Mouse (Mus musculus) liver, embryonic 14.5 days (tissue): ENCODE measurements around the gene Ppp1r21. TPM values are rescaled to one million over a fixed set of nuclear protein-coding genes. Genes with fewer than 3 reads are reported as not detected.

Experiments
- ATAC-seq: fragments of 200-750 bp; cut with Nextera tagmentation; 2 replicates; pipeline ENCODE4 v1.8.0; 2017; ENCODE audit warnings: moderate number of reproducible peaks, mild to moderate bottlenecking, moderate library complexity; ENCODE audit not compliant: insufficient read depth
- DNase-seq, 3 experiments: peaks; one replicate each; pipeline ENCODE4 v3.0.0-alpha.2; 2012 to 2013; ENCODE audit warnings: low read depth in 3 of 3, low spot score in 3 of 3
- H3K27ac ChIP-seq: fragments of 300-500 bp; sonication (generic); 2 replicates; pipeline ENCODE4 v1.5.1; 2014; ENCODE audit warnings: moderate library complexity, mild to moderate bottlenecking, control low read depth, inconsistent platforms
- H3K27me3 ChIP-seq: fragments of 300-500 bp; sonication (generic); 2 replicates; pipeline ENCODE4 v1.6.1; 2014; ENCODE audit warnings: mild to moderate bottlenecking, low read length, moderate library complexity; ENCODE audit not compliant: control insufficient read depth, insufficient read depth
- H3K36me3 ChIP-seq: fragments of 300-500 bp; sonication (generic); replicated peaks from 2 replicates; pipeline ENCODE4 v1.6.1; 2014; ENCODE audit warnings: low read depth; ENCODE audit not compliant: control insufficient read depth, insufficient read depth
- H3K4me1 ChIP-seq, 2 experiments: fragments of 200-500 bp in 1 of 2; fragments of 300-500 bp in 1 of 2; sonication (generic) in 1 of 2; replicated peaks; 2 replicates each; pipeline ENCODE4 v1.6.1; 2012 to 2014; ENCODE audit warnings: antibody characterized with exemption in 1 of 2, inconsistent platforms in 1 of 2, low read length in 1 of 2; ENCODE audit not compliant: control insufficient read depth in 2 of 2, insufficient read depth in 2 of 2
- H3K4me2 ChIP-seq: fragments of 300-500 bp; sonication (generic); 2 replicates; pipeline ENCODE4 v1.6.1; 2014; ENCODE audit warnings: low read depth, mild to moderate bottlenecking, control low read depth, moderate library complexity
- H3K4me3 ChIP-seq, 2 experiments: fragments of 200-500 bp in 1 of 2; fragments of 300-500 bp in 1 of 2; sonication (generic) in 1 of 2; 2 replicates each; pipeline ENCODE4 v1.5.1; 2012 to 2014; ENCODE audit warnings: low read depth in 2 of 2, low read length in 2 of 2, mild to moderate bottlenecking in 2 of 2, control low read depth in 1 of 2, inconsistent platforms in 1 of 2, moderate library complexity in 1 of 2; ENCODE audit not compliant: insufficient read depth in 1 of 2
- H3K9ac ChIP-seq: fragments of 300-500 bp; sonication (generic); replicated peaks from 2 replicates; pipeline ENCODE4 v1.6.1; 2014; ENCODE audit warnings: mild to moderate bottlenecking, control low read depth, moderate library complexity
- H3K9me3 ChIP-seq: fragments of 300-500 bp; sonication (generic); 2 replicates; pipeline ENCODE4 v1.6.1; 2016; ENCODE audit warnings: low read length, mixed read lengths; ENCODE audit not compliant: control insufficient read depth
- CTCF ChIP-seq: IDR thresholded peaks from 2 replicates; pipeline ENCODE4 v1.5.1; 2016; ENCODE audit warnings: antibody characterized with exemption, low read depth, control low read depth
- EP300 ChIP-seq: IDR thresholded peaks from 2 replicates; pipeline ENCODE4 v1.6.1; 2016; ENCODE audit warnings: antibody characterized with exemption, low read depth
- WGBS: fragments of 180-500 bp; shearing (Covaris S2); extraction: QIAGEN DNeasy Blood & Tissue Kit; methylation state at CpG from one replicate; pipeline ENCODE4 v1.1.7; 2014; ENCODE audit not compliant: insufficient replicate concordance; 5-methylcytosine and 5-hydroxymethylcytosine counted together
- polyA plus RNA-seq, 2 experiments: library from polyadenylated mRNA; depleted of rRNA in 1 of 2; stranded (reverse) in 1 of 2; unstranded in 1 of 2; fragments of >200 nt; fragmentation: Nextera tagmentation in 1 of 2; extraction: Ambion mirVana in 1 of 2; gene quantifications; 2 replicates each; pipeline versions ENCODE4 v1.2.1 to v1.2.3; 2012 to 2014

The Ppp1r21 gene
- polyA plus RNA-seq, 2 experiments: 8.8 to 11.2 TPM

- H3K9ac ChIP-seq: no peak overlapping the region
- no peak overlapping the region for H3K4me2 ChIP-seq
- no peak for DNase-seq
Measured at GRCm38 (mm10) chr17:88630554-88630948, 100.6 kb downstream of the Ppp1r21 start.

DNA sequence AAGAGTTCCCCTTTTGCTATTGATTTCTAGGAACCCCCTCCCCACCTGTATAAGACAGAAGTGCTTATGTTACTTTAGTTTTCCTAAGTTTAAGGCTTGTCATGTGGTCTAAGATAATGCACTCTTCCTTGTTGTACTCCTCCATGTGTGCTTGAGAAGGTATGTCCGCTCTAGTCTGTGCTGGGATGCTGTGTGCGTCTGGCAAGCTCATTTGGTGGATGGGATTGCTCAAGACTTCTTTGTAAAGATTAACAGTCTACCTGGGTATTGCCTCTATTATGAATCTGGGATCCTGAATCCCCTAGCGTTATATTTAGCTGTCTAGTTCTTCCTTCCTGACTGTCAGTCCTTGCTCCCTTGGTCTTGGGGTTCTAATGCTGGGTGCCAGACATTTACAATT is 102.7 kb downstream of the Ppp1r21 start:
- DNase-seq: no peak
- no peaks in the 10 kb centered on the region for H3K36me3 ChIP-seq
- H3K27ac ChIP-seq: no peak overlapping the region
- peaks cover 0 to 2% of the 10 kb centered on the region in 2 experiments; a peak in 2 of 4 replicates for H3K4me1 ChIP-seq
- no peaks in the 10 kb centered on the region for H3K27me3 ChIP-seq
- H3K9me3 ChIP-seq: no peaks in the 10 kb centered on the region
- H3K9ac ChIP-seq: no peak overlapping the region
- ATAC-seq: no peak
- H3K4me2 ChIP-seq: no peak overlapping the region
- no peak overlapping the region for H3K4me3 ChIP-seq
- TF ChIP-seq EP300 (no peak), CTCF (no peak)
- 61% methylated on average over 3 of the region's 3 CpGs for WGBS

More at GRCm38 (mm10) chr17:88630554-88630948, 100.6 kb downstream of the Ppp1r21 start:
- no peak for ATAC-seq
- WGBS: 58% methylated on average over 3 of the region's 3 CpGs
- Histone ChIP-seq H3K4me1 (peaks cover 0 to 4% of the 10 kb centered on the region in 2 experiments; a peak in 3 of 4 replicates), H3K4me3 (no peak overlapping the region), H3K27me3 (no peaks in the 10 kb centered on the region), H3K36me3 (no peaks in the 10 kb centered on the region), H3K9me3 (no peaks in the 10 kb centered on the region), H3K27ac (no peak overlapping the region)
- TF ChIP-seq EP300: no peak
- TF ChIP-seq CTCF: no peak

- H3K4me3 ChIP-seq: no peak overlapping the region
- no peaks in the 10 kb centered on the region; a peak in 1 of 4 replicates for H3K4me1 ChIP-seq
- ATAC-seq (no peak), DNase-seq (no peak)
- no peaks in the 10 kb centered on the region for H3K9me3 ChIP-seq
- WGBS: 80% methylated on average over 14 of the region's 14 CpGs
- TF ChIP-seq CTCF (no peak), EP300 (no peak)
- no peak overlapping the region for H3K27ac ChIP-seq
- H3K36me3 ChIP-seq: no peaks in the 10 kb centered on the region
- no peak overlapping the region for H3K9ac ChIP-seq
- no peaks in the 10 kb centered on the region for H3K27me3 ChIP-seq
- no peak overlapping the region for H3K4me2 ChIP-seq
Measured at GRCm38 (mm10) chr17:88636076-88636475, 106.2 kb downstream of the Ppp1r21 start.

- no peak overlapping the region for H3K4me2 ChIP-seq
- no peak for DNase-seq
Measured at GRCm38 (mm10) chr17:88636587-88636986, 106.7 kb downstream of the Ppp1r21 start.

More at GRCm38 (mm10) chr17:88636587-88636986, 106.7 kb downstream of the Ppp1r21 start:
- Histone ChIP-seq H3K9ac (no peak overlapping the region), H3K27me3 (no peaks in the 10 kb centered on the region), H3K9me3 (no peaks in the 10 kb centered on the region), H3K27ac (no peak overlapping the region), H3K4me3 (no peak overlapping the region), H3K36me3 (no peaks in the 10 kb centered on the region), H3K4me1 (no peaks in the 10 kb centered on the region; a peak in 1 of 4 replicates)
- TF ChIP-seq EP300: no peak
- no peak for TF ChIP-seq CTCF
- ATAC-seq: no peak
- 59% methylated on average over 12 of the region's 12 CpGs for WGBS

Other genes with a start within 250 kb of the Ppp1r21 start
- gene Foxn2, start 89.4 kb upstream of the Ppp1r21 start, polyA plus RNA-seq (2012; rRNA removed): 3.0 and 4.8 TPM in 2 replicates
- 8.8 TPM in 2 replicates for gene Foxn2, start 89.4 kb upstream of the Ppp1r21 start, polyA plus RNA-seq (2014; fragmentation: Nextera tagmentation; extraction: Ambion mirVana)
- 1.2 and 1.9 TPM in 2 replicates for gene Ston1, start 67.6 kb downstream of the Ppp1r21 start, polyA plus RNA-seq (2012; rRNA removed)
- gene Ston1, start 67.6 kb downstream of the Ppp1r21 start, polyA plus RNA-seq (2014; fragmentation: Nextera tagmentation; extraction: Ambion mirVana): 1.2 TPM in 2 replicates
- not detected in 2 replicates for gene Gtf2a1l, start 138.5 kb downstream of the Ppp1r21 start, polyA plus RNA-seq (2012; rRNA removed)
- gene Gtf2a1l, start 138.5 kb downstream of the Ppp1r21 start, polyA plus RNA-seq (2014; fragmentation: Nextera tagmentation; extraction: Ambion mirVana): not detected in 2 replicates